Mouse (Mus musculus) CH12.LX (cell line): ENCODE results near the gene Pik3c2b.

Experiments
- MAFK ChIP-seq: IDR thresholded peaks from 2 replicates; pipeline ENCODE4 v1.6.1; 2011; ENCODE audit warnings: low read length, improper control_type of control experiment; ENCODE audit not compliant: insufficient replicate concordance
- POLR2A ChIP-seq: IDR thresholded peaks from 2 replicates; pipeline ENCODE4 v1.6.1; 2011; ENCODE audit warnings: low read depth, mild to moderate bottlenecking, improper control_type of control experiment, low read length

DNA sequence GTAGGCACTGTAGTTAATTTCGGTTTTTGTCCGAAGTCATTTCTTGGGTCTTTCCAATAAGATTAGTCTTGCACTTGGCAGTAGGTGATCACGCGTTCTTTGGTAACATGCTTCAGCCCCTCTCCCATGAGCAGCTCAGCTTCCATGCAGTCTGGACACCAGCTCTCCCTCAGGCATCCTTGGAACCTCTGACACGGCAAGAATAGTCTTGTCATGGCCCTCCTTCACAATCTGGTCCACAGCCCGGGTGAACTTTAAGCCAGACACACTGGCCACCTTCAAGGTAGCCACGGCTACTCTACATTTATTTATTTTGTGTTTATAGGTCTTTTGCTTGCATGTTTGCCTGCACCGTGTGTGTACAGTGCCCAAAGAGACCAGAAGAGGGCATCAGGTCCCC lies 102.7 kb downstream of the Pik3c2b start:
- TF ChIP-seq POLR2A: no peak
- no peak for TF ChIP-seq MAFK
